Mouse (Mus musculus): ENCODE results near the gene Emc6.

Gene Emc6

GRCm38 (mm10) chr11:73176186-73176585 lies 651 bp downstream of the Emc6 start:
- no peak for DNase-seq (ENCODE audit: low read depth)

GRCm38 (mm10) chr11:73175612-73176011 lies 1.2 kb downstream of the Emc6 start:
- DNase-seq (ENCODE audit: low read depth), result no peak

- no peak for DNase-seq (ENCODE audit: low read depth)
These were observed 4.7 kb downstream of the Emc6 start for GRCm38 (mm10) chr11:73172186-73172585.

- peak; percentile 19 for DNase-seq (ENCODE audit: low read depth)
These were observed 7.6 kb downstream of the Emc6 start for GRCm38 (mm10) chr11:73169231-73169630.

GRCm38 (mm10) chr11:73168576-73168975 lies 8.3 kb downstream of the Emc6 start:
- DNase-seq (ENCODE audit: low read depth), result no peak

GRCm38 (mm10) chr11:73168071-73168470 lies 8.8 kb downstream of the Emc6 start:
- DNase-seq (ENCODE audit: low read depth), result no peak

GRCm38 (mm10) chr11:73162284-73162683 lies 14.6 kb downstream of the Emc6 start:
- DNase-seq (ENCODE audit: low read depth), result no peak

GRCm38 (mm10) chr11:73161616-73162015 lies 15.2 kb downstream of the Emc6 start:
- no peak for DNase-seq (ENCODE audit: low read depth)

- DNase-seq (ENCODE audit: low read depth), result peak; percentile 48
These were observed 16.0 kb downstream of the Emc6 start for GRCm38 (mm10) chr11:73160811-73161200.

GRCm38 (mm10) chr11:73159957-73160810 lies 16.7 kb downstream of the Emc6 start, which contains the start of gene P2rx5:
TSS of gene P2rx5 (plus strand) at chr11:73160421.
- DNase-seq (ENCODE audit: low read depth), result no peak

GRCm38 (mm10) chr11:73155071-73155470 lies 21.8 kb downstream of the Emc6 start:
- peak; percentile 27 for DNase-seq (ENCODE audit: low read depth)

GRCm38 (mm10) chr11:73148209-73148608 lies 28.6 kb downstream of the Emc6 start:
- no peak for DNase-seq (ENCODE audit: low read depth)

GRCm38 (mm10) chr11:73146975-73147365 lies 29.9 kb downstream of the Emc6 start:
- no peak for DNase-seq (ENCODE audit: low read depth)

- DNase-seq (ENCODE audit: low read depth), result no peak
These were observed 30.5 kb downstream of the Emc6 start for GRCm38 (mm10) chr11:73146026-73146974.

GRCm38 (mm10) chr11:73144261-73144681 lies 32.6 kb downstream of the Emc6 start:
- no peak for DNase-seq (ENCODE audit: low read depth)

- peak; percentile 49 for DNase-seq (ENCODE audit: low read depth)
These were observed 39.0 kb downstream of the Emc6 start, which contains the start of gene Haspin for GRCm38 (mm10) chr11:73137591-73138501. TSS of gene Haspin (minus strand) at chr11:73138294.

- DNase-seq (ENCODE audit: low read depth), result no peak
These were observed 39.7 kb downstream of the Emc6 start for GRCm38 (mm10) chr11:73137116-73137515.

- DNase-seq (ENCODE audit: low read depth), result no peak
These were observed 40.2 kb downstream of the Emc6 start for GRCm38 (mm10) chr11:73136587-73136986.

- no peak for DNase-seq (ENCODE audit: low read depth)
These were observed 42.6 kb downstream of the Emc6 start for GRCm38 (mm10) chr11:73134222-73134621.

- DNase-seq (ENCODE audit: low read depth), result no peak
These were observed 43.8 kb downstream of the Emc6 start for GRCm38 (mm10) chr11:73132999-73133398.

- no peak for DNase-seq (ENCODE audit: low read depth)
These were observed 45.8 kb downstream of the Emc6 start for GRCm38 (mm10) chr11:73131020-73131419.

All from fibroblast of lung, adult 2 months (primary cell).